Mouse (Mus musculus) right cerebral cortex, postnatal 4 days (tissue): ENCODE data around the gene Eno1.
"Not testable (repeated sequence)": the region's sequence is repeated elsewhere in the genome, so short reads cannot be mapped to it uniquely, and the experiment has no call there.

ENCODE experiments used
- DNase-seq: peaks from one replicate; pipeline ENCODE4 v3.0.0-alpha.2; 2022

Gene Eno1

DNA sequence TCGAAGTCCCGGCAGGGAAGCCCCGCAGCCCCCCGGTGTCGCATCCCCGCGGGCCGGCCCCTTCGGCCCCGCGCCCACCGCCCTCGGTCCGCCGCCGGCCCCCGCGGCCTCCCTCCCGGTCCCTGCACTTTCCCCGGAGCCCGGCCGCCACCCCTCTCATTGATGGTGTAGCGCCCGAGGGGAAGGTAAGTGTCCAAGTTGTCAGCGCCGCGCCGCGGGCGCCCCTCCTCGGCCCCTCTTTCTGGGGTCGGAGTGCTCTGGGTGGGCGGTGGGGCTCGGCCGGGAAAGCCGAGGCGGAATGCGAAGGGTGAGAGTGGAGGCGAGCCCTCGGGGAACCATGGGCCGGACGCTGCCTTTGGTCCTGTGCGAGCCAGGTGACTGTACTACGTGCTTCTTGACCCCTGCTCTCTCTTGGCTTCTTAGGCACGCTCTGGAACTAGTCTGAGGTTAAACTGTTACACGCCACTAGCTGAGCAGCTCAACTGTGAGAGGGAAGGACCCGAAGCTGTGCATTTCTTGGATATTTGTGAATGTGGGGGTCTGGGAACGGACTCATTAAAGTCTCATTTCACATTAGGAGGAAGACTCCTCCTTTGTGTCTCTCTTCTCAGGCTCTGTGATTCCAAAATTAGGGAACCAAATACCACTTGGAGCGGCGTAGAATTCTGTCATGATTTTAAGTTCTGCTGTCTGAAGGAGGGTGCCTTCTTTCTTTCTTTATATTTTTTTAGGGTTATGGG is 45.5 kb downstream of the Eno1 start:
- DNase-seq = peak; percentile 38

DNA sequence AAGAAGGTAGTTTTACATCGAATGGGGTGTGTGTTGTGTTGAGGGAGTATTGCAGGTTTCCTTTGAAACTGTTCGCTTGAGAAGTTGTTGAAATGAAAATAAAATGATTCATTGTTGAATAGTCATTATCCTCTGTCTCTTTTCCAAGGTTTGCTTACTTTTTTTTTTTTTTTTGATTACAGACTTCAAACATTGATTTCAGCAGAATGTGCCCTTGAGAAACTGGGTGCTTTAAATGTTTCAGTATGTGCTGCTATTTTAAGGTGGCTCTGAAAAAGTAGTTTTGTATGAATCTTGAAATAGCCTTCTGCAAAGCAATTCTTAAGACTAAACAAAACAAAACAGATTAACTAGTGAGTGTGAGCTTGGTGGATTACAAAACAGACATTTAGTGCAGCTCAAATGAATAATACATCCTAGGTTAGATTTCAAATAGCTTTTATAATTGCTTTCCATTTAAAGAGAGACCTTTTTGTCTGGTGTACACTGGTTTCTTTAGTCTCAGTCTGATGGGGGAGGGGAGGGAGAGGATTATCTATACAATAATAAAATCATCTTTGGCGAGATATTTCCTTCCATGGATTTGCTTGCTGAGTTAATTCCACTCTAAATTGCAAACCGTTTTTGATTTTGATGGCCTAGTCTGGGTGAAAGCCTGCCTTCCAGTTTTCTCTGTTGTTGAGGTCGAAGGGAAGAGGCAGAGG is 46.3 kb downstream of the Eno1 start:
- DNase-seq = no peak

DNA sequence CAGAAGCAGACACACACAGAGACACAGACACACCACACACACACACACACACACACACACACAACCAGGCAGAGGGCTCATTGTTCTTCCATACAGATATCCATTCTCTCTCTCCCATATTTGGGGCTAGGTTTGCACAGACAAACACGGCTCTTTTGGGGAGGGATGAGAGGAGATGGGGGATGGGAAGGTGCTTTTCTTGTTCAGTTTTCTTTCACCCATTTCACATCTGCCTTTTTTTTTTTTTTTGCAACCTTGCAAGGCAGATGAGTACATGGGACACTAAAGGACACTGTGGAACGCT is 46.8 kb downstream of the Eno1 start:
- DNase-seq = no peak

DNA sequence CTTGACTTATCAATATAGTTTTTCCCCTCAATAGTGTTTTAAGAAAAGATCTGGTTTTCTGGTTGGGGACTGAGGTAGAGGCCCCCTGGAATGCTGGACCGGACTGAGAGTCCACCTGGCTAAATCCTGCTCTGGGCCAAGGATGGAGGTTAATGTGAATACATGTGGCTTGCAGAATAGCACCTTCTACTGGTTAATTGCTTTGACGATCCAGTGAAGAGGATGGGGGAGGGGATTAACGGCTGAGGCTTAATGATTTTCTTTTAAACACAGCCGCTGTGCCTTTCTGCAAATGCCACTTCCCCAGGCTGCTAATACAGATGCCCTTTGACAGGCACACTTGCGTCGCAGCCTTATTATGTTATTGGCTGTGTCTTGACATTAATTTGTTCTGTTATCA is 47.5 kb downstream of the Eno1 start:
- DNase-seq = no peak

DNA sequence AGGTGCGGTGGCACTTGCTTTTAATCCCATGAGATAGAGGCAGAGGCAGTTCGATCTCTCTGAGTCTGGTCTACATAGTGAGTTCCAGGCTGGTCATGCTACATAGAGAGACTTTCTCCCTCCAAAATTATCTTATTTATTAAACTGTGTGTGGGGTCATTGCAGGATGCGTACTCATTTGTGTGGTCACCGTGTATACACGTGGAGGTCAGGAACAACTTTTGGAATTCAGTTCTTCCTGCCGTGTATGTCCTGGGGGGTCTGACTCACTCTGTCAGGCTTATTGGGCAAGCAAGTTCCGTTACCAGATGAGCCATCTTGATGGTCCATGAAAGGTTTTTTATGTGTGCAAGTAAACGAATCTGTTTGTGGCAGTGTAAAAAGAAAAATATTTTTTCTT is 50.5 kb downstream of the Eno1 start:
- DNase-seq = no peak

DNA sequence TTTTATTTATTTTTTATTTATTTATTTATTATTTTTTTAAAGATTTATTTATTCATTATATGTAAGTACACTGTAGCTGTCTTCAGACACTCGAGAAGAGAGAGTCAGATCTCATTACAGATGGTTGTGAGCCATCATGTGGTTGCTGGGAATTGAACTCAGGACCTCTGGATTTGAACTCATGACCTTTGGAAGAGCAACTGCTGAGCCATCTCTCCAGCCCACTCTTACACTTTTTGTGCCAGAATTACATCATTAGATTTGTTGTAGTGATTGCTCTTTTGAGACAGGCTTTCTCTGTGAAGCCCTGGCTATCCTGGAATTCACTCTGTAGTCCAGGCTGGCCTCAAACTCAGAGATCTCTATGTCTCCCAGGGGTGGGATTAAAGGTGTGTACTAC is 50.9 kb downstream of the Eno1 start:
- DNase-seq = not testable (repeated sequence)

DNA sequence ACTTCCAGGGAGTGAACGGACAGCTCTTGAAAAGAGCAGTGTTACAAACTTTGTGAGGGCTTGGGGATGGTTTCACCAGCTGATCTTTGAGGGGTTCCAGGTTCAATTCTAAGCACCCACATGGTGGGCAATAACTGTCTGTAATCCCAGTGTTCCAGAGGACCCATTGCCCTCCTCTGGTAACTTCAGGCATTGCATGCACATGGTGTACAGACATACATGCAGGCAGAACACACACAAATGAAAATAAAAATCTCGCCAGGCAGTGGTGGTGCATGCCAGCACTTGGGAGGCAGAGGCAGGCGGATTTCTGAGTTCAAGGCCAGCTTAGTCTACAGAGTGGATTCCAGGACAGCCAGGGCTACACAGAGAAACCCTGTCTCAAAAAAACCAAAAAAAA is 55.4 kb downstream of the Eno1 start:
- DNase-seq = no peak

DNA sequence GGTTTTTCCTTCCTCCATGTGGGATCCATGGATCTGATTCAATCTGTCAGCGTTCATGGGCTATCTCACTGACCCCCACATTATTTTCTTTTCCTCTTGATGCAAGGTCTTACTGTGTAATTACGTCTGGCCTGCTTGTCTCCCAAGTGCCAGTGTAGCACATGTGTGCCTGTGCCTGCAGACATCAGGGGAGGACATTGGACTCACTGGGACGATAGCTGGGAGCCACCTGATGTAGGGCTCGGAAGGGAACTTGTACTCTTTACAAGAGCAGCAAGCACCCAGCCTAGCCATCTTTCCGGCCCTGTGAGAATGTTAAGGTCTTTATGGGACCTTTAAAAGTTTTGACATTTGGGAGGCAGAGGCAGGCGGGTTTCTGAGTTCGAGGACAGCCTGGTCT is 58.3 kb downstream of the Eno1 start:
- DNase-seq = no peak

DNA sequence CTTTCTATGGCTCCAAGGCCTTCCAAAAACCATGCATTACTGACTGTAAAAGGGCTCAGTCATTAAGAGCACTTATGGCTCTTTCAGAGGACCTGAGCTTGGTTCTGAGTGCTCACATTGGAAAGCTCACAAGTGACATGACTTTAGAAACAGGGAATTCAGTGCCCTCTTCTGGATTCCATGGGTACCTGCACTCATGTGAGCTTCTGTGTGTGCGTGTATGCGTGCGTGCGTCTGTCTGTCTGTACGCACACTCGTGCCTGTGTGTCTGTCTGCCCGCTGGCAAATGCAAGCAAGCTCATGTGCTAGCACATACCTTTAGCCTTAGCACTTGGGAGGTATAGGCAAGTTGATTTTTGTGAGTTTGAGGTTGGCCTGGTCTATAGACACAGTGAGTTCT is 59.4 kb downstream of the Eno1 start:
- no peak for DNase-seq
